Mouse (Mus musculus) thymus, adult 2 months (tissue): ENCODE results near the gene Cuedc2. TPM values are rescaled to one million over a fixed set of nuclear protein-coding genes. Genes with fewer than 3 reads are reported as not detected.

Experiments
- DNase-seq: peaks from one replicate; pipeline ENCODE4 v3.0.0; 2021
- H3K27ac ChIP-seq: fragments of 200-500 bp; 2 replicates; pipeline ENCODE4 v1.5.1; 2012; ENCODE audit warnings: low read length, control low read depth; ENCODE audit not compliant: control insufficient read depth, insufficient read depth
- H3K27me3 ChIP-seq: fragments of 200-500 bp; 2 replicates; pipeline ENCODE4 v1.6.1; 2012; ENCODE audit warnings: mild to moderate bottlenecking, low read length, moderate library complexity, mixed read lengths; ENCODE audit not compliant: control insufficient read depth, insufficient read depth
- H3K36me3 ChIP-seq: fragments of 200-500 bp; 2 replicates; pipeline ENCODE4 v1.6.1; 2012; ENCODE audit warnings: mild to moderate bottlenecking, low read length, moderate library complexity; ENCODE audit not compliant: control insufficient read depth, insufficient read depth
- H3K4me1 ChIP-seq: fragments of 200-500 bp; replicated peaks from 2 replicates; pipeline ENCODE4 v1.6.1; 2012; ENCODE audit warnings: low read length; ENCODE audit not compliant: control insufficient read depth, insufficient read depth
- H3K4me3 ChIP-seq: fragments of 200-500 bp; 2 replicates; pipeline ENCODE4 v1.5.1; 2012; ENCODE audit warnings: mild to moderate bottlenecking, low read length, control low read depth, moderate library complexity; ENCODE audit not compliant: control insufficient read depth, insufficient read depth
- CTCF ChIP-seq: fragments of 200-500 bp; IDR thresholded peaks from 2 replicates; pipeline ENCODE4 v1.5.1; 2012; ENCODE audit warnings: mild to moderate bottlenecking, control low read depth, low read length, moderate library complexity, borderline replicate concordance; ENCODE audit not compliant: control insufficient read depth, poor library complexity, insufficient read depth; ENCODE audit errors: extremely low read depth
- POLR2A ChIP-seq: fragments of 200-500 bp; IDR thresholded peaks from 2 replicates; pipeline ENCODE4 v1.6.1; 2012; ENCODE audit warnings: mild to moderate bottlenecking, low read length, control low read depth, moderate library complexity; ENCODE audit not compliant: control insufficient read depth, poor library complexity, insufficient read depth; ENCODE audit errors: extremely low read depth
- WGBS: fragments of 180-500 bp; shearing (Covaris S2); methylation state at CpG from one replicate; pipeline ENCODE4 v1.1.7; 2018; 5-methylcytosine and 5-hydroxymethylcytosine counted together
- polyA plus RNA-seq: library from polyadenylated mRNA; depleted of rRNA; stranded (reverse); fragments of >200 nt; gene quantifications from 2 replicates; pipeline ENCODE4 v1.2.3, GENCODE M21; 2012

Cuedc2 gene
- polyA plus RNA-seq, 1 experiment, result 105 TPM

DNA sequence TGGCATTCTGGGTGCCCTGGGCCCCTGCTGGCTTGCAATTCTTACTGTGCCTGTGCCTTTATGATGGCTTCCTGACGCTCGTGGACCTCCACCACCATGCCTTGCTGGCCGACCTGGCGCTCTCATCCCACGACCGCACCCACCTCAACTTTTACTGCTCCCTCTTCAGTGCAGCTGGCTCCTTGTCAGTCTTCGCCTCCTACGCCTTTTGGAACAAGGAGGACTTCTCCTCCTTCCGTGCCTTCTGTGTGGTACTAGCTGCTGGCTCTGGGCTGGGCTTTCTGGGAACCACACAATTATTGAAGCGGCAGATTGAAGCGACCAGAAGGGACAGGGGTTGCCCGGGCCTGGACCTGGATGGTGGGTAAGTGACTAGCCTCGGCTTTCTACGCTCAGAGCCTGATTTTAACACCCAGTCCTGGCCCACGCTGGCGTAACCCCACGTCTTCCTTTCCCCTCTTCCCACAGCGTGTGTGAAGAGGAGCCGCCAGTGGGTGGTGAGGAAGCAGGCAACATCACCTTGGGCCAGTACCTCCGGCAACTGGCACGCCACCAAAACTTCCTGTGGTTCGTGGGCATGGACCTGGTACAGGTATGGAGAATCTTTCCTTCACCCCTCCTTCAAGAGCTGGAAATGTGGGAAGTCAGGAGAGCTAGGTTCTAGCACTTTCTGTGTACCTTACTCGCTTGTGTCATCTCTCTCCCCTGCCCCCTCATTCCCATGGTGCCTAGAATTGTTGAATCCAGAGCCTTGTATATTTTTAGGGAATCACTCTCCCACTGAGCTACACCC lies 29.5 kb upstream of the Cuedc2 start:
- H3K36me3 ChIP-seq, result no peaks in the 10 kb centered on the region
- H3K4me1 ChIP-seq, result no peaks in the 10 kb centered on the region; the same call in 1 of the 2 replicates
- no peak overlapping the region for H3K27ac ChIP-seq
- H3K4me3 ChIP-seq, result no peak overlapping the region
- DNase-seq, result no peak
- WGBS, result 84% methylated on average over 23 of the region's 23 CpGs
- no peak for TF ChIP-seq CTCF
- TF ChIP-seq POLR2A, result no peak
- H3K27me3 ChIP-seq, result no peaks in the 10 kb centered on the region

- no peak overlapping the region; the same call in 1 of the 2 replicates for H3K27ac ChIP-seq
- DNase-seq, result no peak
- H3K4me3 ChIP-seq, result no peak overlapping the region
- TF ChIP-seq POLR2A, result no peak
- H3K4me1 ChIP-seq, result peaks cover 2% of the 10 kb centered on the region; the same call in 1 of the 2 replicates
- WGBS, result 74% methylated on average over 11 of the region's 11 CpGs
- H3K36me3 ChIP-seq, result no peaks in the 10 kb centered on the region
- no peaks in the 10 kb centered on the region for H3K27me3 ChIP-seq
These were observed 24.9 kb upstream of the Cuedc2 start for GRCm38 (mm10) chr19:46363294-46364009.

- Histone ChIP-seq H3K4me3 (no peak overlapping the region), H3K36me3 (no peaks in the 10 kb centered on the region), H3K27me3 (no peaks in the 10 kb centered on the region), H3K27ac (no peak overlapping the region), H3K4me1 (peaks cover 14% of the 10 kb centered on the region)
- no peak for DNase-seq
- TF ChIP-seq CTCF (no peak), POLR2A (no peak)
- 93% methylated on average over 8 of the region's 8 CpGs for WGBS
These were observed 23.6 kb upstream of the Cuedc2 start for GRCm38 (mm10) chr19:46362104-46362503.

DNA sequence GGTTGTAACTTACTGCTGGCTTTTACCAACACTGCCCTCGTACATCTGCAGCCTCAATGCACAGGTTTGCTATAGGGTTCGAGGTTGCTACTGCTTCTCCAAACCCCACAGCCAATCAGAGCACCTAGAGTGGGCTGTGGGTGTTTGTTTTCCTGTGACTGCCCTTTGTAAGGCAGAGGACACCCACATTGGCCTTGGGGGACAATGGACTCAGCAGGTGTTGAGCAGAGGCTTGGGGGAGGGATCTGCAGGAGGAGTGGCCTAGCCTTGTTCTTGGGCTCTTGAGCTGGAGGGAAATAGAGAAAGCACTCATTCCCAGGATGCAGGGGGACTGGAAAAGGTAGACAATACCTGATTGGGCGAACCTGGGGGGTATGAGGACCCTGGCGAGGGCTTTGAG lies 19.9 kb upstream of the Cuedc2 start:
- Histone ChIP-seq H3K36me3 (no peaks in the 10 kb centered on the region), H3K4me1 (peaks cover 19% of the 10 kb centered on the region), H3K27me3 (no peaks in the 10 kb centered on the region), H3K27ac (no peak overlapping the region), H3K4me3 (no peak overlapping the region)
- no peak for DNase-seq
- TF ChIP-seq POLR2A (no peak), CTCF (no peak)
- WGBS, result 45% methylated on average over 4 of the region's 4 CpGs

DNA sequence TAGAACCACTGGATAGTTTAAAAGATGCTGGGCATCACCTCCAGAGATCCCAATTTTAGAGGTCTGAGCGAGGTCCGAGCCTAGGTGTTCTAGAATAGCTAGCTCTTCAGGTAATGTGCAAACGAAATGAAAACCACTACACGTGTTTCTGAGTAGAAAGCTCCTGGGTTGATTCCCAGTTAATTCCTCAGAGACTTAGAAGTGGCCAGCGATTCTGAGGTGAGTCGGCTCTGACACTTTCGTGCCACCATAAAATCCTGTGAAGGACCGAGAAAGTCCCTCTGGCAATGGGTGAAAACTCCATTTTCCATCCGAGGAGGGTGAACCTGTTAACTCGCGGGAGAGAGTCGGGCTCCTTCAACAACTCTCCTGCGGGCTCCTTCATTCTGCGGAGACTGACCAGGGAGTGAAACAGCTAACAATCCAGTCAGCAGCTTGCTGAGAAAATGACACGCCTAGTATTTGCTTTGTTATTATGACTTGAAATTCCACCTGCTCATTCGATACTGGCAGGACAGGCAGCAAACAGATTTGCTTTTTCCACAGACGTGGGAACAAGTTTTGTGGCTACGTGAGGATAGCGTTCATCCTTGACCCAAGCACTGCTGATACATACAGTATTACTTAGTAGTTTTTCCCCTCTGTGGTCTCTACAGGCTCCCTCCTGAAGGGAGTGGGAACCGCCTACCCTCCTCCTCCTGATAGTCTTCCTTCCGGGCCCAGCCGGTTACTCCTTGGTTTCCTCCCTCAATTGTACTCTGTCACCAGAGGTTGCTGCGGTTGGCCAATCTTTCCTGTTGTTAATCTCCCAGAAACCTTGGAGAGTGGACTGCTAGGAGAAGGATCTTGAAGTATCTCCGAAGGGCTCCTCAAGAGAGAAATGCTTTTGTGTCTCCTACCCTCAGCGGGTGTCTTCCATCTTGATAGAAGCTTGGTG lies 19.1 kb upstream of the Cuedc2 start:
- Histone ChIP-seq H3K36me3 (no peaks in the 10 kb centered on the region), H3K27me3 (no peaks in the 10 kb centered on the region), H3K27ac (no peak overlapping the region), H3K4me1 (peaks cover 19% of the 10 kb centered on the region), H3K4me3 (peak overlapping the region; percentile 44)
- TF ChIP-seq CTCF (no peak), POLR2A (no peak)
- 1% methylated on average over 25 of the region's 25 CpGs for WGBS
- peak; percentile 24 for DNase-seq

- WGBS, result 1% methylated on average over 29 of the region's 29 CpGs
These were observed 18.2 kb upstream of the Cuedc2 start for GRCm38 (mm10) chr19:46356701-46357138.

More at GRCm38 (mm10) chr19:46356701-46357138, 18.2 kb upstream of the Cuedc2 start:
- TF ChIP-seq POLR2A (0 out of 2 replicates have a peak, but pooled peaks have one; percentile 23), CTCF (no peak)
- Histone ChIP-seq H3K27me3 (no peaks in the 10 kb centered on the region), H3K4me3 (peak overlapping the region; percentile 44), H3K4me1 (peaks cover 19% of the 10 kb centered on the region), H3K36me3 (no peaks in the 10 kb centered on the region), H3K27ac (no peak overlapping the region)
- DNase-seq, result peak; percentile 86
